Mouse (Mus musculus): ENCODE data around the gene Tfcp2.

DNA sequence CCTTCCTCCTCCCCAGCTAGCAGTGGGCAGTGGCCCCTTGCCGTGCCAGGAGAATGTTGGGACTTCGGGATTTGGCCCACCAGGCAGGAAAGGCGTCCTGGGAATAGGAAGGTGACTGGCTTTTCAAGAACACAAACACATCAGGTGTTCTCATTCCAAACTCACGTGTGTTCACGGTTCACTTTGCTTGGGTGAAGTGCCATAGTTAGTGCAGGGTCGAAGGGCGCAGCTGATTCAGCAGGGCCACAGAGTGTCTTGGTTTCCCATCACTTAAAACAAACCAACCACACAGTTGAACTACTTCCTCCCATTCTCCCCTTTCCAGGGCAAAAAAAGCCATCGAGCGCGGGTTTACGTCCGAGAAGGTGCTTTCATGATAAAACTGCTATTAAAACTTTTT, 23.6 kb upstream of the Tfcp2 start:
- no peak for TF ChIP-seq CTCF (IDR thresholded peaks at IDR 0.05; ENCODE audit: low read depth, low read length)
- TF ChIP-seq POLR2A (IDR thresholded peaks at IDR 0.05; ENCODE audit: extremely low read depth, insufficient read depth, low read length): no peak

Measured in liver, adult 2 months (tissue).